Mouse (Mus musculus): ENCODE measurements around the gene Naglu.

The Naglu gene

GRCm38 (mm10) chr11:101058726-101059125, 11.1 kb upstream of the Naglu start:
- DNase-seq: no peak

- no peak for DNase-seq
These were observed 10.3 kb upstream of the Naglu start for GRCm38 (mm10) chr11:101059473-101059872.

GRCm38 (mm10) chr11:101060126-101060525, 9.7 kb upstream of the Naglu start:
- peak; percentile 81 to 86 for DNase-seq

- DNase-seq: no peak
These were observed 8.8 kb upstream of the Naglu start for GRCm38 (mm10) chr11:101061049-101061448.

- peak; percentile 48 to 71 for DNase-seq
These were observed 7.5 kb upstream of the Naglu start for GRCm38 (mm10) chr11:101062165-101062884.

- no peak for DNase-seq
These were observed 6.7 kb upstream of the Naglu start for GRCm38 (mm10) chr11:101062971-101063675.

- DNase-seq: peak; percentile 85 to 93
These were observed 6.0 kb upstream of the Naglu start for GRCm38 (mm10) chr11:101063676-101064327.

- DNase-seq: no peak
These were observed 5.3 kb upstream of the Naglu start for GRCm38 (mm10) chr11:101064462-101064861.

- DNase-seq: no peak
These were observed 4.8 kb upstream of the Naglu start for GRCm38 (mm10) chr11:101065002-101065401.

- DNase-seq: peak; percentile 86 to 90
These were observed 3.0 kb upstream of the Naglu start for GRCm38 (mm10) chr11:101066549-101067412.

GRCm38 (mm10) chr11:101070189-101070527, 346 bp downstream of the Naglu start:
- DNase-seq: no peak

- DNase-seq: no peak
These were observed 1.2 kb downstream of the Naglu start for GRCm38 (mm10) chr11:101070987-101071386.

GRCm38 (mm10) chr11:101071810-101072428, 2.1 kb downstream of the Naglu start:
- DNase-seq: no peak

GRCm38 (mm10) chr11:101078121-101078520, 8.3 kb downstream of the Naglu start, which contains the start of gene Hsd17b1:
Gene Hsd17b1, plus strand, starts transcription at chr11:101078411.
- DNase-seq: no peak

GRCm38 (mm10) chr11:101079746-101080145, 9.9 kb downstream of the Naglu start:
- peak in 1 of 2 experiments; percentile 30 for DNase-seq

- DNase-seq: no peak
These were observed 10.6 kb downstream of the Naglu start for GRCm38 (mm10) chr11:101080421-101080820.

GRCm38 (mm10) chr11:101081659-101082058, 11.8 kb downstream of the Naglu start:
- DNase-seq: peak in 1 of 2 experiments; percentile 27

GRCm38 (mm10) chr11:101082208-101083082, 12.6 kb downstream of the Naglu start, which contains the start of gene Coasy:
Gene Coasy, plus strand, starts transcription at chr11:101082565.
- peak; percentile 89 to 92 for DNase-seq

GRCm38 (mm10) chr11:101083083-101083697, 13.4 kb downstream of the Naglu start:
- peak in 1 of 2 experiments; percentile 42 for DNase-seq

GRCm38 (mm10) chr11:101084246-101084645, 14.4 kb downstream of the Naglu start:
- DNase-seq: no peak

GRCm38 (mm10) chr11:101084811-101085210, 15.0 kb downstream of the Naglu start:
- DNase-seq: no peak

All from lung, postnatal 4 days (tissue).